Mouse (Mus musculus) duodenum, adult 2 months (tissue): ENCODE data around the gene Fam208b. TPM values are rescaled to one million over a fixed set of nuclear protein-coding genes. Genes with fewer than 3 reads are reported as not detected.

ENCODE experiments used
- polyA plus RNA-seq: library from polyadenylated mRNA; depleted of rRNA; stranded (reverse); fragments of >200 nt; gene quantifications from 2 replicates; pipeline ENCODE4 v1.2.3, GENCODE M21; 2012; ENCODE audit warnings: low replicate concordance; rRNA removed

Gene Fam208b
- 0.18 and 0.47 TPM in 2 replicates for polyA plus RNA-seq

DNA sequence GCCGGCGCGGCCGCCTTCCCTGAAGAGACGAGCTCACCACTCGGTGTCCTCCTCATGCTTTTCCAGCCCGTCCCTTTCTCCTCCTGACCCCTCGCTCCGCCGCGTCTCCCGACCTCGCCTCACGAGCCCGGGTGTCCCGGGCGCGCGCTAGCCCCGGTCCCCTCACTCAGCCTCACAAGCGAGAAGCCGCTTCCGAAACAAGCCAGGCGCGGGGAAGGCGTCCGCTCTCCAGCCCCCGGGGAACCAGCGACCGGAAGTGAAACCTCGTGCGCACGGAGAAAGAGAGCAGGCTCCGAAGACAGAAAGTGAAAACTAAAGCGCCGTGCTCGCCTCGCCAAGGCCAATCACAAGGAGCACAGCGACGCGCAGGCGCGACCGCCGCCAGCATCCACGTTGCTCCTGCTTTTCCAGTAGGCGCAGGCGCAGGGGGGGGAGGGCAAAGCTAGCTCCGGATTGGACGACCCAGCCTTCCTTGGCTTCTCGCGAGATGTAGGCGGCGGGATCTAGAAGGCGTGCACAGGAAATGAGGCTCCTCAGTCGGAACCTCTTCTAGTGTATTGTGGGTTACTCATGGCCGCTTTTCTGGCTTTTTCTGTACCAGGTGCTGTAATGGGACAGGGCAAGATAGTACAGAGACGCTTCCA lies at the start of gene Fam208b:
Gene Fam208b (minus strand): TSS at position 314 of the 644 bp plus-strand sequence.

DNA sequence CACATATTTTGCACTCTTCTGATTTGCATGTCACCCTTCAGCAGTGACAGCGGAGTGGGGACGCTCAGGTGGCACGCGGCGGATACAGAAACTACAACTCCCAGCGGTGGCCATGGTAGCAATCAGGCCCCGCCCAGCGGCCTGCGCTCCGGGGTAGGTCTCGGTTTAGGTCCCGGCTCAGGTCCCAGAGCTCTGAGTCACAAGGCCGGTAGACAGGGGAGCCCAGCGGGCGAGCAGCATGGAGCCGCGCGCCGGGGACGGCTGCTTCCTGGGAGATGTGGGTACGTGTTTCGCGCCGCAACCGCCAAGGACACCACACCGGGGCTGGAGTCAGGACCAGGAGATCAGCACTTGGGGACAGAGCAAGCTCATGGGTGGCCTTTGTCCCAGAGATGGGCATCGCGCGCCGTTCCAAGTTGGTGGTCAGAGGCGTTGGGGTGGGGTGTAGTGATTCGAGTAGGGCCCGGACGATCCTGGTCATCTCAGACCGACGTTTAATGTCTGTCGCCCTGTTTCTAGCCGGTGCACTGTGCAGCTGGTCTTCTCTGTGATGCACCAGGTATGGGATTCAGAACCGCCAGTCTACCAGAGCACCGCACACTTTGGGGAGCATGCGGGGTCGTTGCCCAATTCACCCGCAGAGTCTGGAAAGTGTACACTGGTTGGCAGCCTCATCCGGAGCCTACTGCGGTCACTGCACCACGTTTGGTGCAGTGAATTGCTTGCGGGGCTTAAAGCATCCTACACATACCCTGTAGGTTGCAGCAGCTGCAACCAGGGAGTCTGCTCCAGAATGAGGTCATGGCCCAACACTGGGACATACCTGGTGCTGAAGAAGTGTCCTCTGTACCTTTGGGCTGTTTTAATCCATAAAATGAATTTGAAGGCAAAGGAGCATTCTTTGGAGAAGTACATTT lies 23.2 kb upstream of the Fam208b start, which contains the start of gene Asb13:
Gene Asb13 (plus strand): TSS at position 138 of the 917 bp plus-strand sequence.

DNA sequence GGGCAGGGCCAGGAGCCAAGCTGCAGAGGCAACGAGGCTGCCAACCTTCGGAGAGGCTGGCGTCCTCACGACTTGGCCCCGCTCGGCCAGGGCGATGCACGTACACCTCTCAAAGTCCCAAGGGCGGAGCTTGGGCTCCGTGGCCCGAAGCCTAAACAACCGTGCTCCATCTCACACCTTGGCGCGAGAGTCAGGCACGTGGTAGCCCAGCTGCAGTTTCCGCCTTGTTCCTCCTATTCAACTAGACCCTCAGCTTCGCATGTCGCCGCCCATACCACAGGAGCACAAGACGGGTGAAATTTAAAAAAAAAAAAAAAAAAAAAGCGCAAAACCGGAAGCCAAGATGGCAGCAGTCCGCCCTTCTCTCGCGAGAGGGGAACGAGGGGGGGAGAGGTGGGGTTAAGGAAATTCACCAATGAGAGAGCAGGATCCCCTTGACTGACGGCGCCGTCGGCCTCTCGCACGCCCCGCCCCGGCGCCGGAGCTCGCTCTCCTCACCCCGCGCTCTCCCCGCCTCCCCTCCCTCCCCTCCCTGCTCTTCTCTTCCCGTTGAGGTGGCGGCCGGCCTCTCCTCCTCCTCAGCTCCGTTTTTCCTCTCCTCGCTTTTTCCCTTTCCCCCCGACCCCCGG lies 73.2 kb downstream of the Fam208b start, which contains the start of gene Gdi2:
Gene Gdi2 (plus strand): TSS at position 470 of the 629 bp plus-strand sequence.

Other genes with a start within 250 kb of the Fam208b start
- gene Gdi2, start 73.0 kb downstream of the Fam208b start, polyA plus RNA-seq, result 144 and 256 TPM in 2 replicates
- 14.8 and 19.7 TPM in 2 replicates for gene Asb13, start 22.9 kb upstream of the Fam208b start, polyA plus RNA-seq
- not detected in 2 replicates for gene Calml3, start 193.2 kb upstream of the Fam208b start, polyA plus RNA-seq
- not detected in 2 replicates for gene Calm4, start 226.6 kb upstream of the Fam208b start, polyA plus RNA-seq
- gene Calm5, start 243.1 kb upstream of the Fam208b start, polyA plus RNA-seq, result not detected in 2 replicates